Mouse (Mus musculus): ENCODE results near the gene Tax1bp3.
A peak's percentile ranks its signal among the peaks of the same experiment; 100 is the strongest.

Tax1bp3 gene

GRCm38 (mm10) chr11:73176608-73177508 lies at the start of gene Tax1bp3, which contains the start of gene Emc6:
Tax1bp3 (plus strand) TSS chr11:73177083.
Emc6 (minus strand) TSS chr11:73177037.
- peak; percentile 97 for DNase-seq

DNA sequence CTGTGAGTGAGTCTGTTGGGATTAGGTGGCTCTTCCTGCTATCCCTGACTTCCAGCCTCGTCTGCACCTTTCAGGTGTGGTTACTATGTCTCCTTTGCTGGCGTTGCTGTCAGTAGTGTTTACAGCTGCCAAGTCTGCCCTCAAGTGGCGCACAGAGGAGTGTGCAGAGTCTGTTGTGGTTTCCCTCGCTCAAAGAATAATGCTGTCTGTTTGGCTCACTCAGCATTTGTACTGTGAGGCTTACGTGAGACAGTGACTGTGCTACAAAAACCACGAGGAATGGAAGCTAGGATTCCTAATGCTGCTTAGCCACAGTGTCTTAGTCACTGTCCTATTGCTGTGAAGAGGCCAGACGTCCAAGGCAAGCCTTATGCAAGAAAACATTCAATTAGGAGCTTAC lies 45.9 kb upstream of the Tax1bp3 start:
- DNase-seq: no peak

- no peak for DNase-seq
Measured at GRCm38 (mm10) chr11:73132999-73133398, 43.9 kb upstream of the Tax1bp3 start.

GRCm38 (mm10) chr11:73134222-73134621 lies 42.7 kb upstream of the Tax1bp3 start:
- DNase-seq: no peak

DNA sequence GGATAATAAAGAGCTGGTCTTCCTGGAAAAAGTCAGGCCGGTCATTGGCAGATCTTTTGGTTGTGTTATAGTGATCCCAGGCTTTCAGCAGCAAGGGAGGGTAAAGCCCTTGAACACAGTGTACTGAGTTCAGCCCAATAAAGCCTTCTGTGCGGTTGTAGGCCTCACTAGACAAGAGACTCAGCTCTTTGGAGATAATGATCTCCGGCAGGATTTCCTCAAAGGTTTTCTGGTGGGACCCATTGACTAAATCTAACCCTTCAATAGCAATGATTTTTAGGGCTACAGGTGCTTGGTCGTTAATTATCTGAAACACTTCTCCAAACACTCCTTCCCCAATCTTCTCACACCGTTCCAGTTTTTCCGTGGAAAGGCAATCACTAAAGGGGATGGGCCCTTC lies 40.3 kb upstream of the Tax1bp3 start:
- DNase-seq: no peak

DNA sequence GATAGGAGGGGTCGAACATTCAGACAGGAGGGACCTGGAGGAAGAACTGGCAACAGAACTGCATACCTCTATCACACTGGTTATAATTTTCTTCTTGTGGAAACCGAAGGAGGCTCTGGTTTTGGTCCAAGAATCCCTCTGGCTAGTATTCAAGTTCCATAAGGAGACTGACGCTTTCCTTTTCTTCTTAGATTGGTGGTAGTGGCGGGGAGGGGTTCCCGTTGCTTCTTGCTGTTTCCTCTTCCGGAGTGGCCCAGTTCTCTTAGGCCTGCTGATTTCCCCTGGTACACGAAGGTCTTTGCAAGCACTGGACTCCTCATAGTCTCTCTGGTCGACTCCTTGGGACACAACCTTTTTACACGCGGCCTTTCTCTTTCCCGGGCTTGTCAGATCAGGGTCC lies 39.8 kb upstream of the Tax1bp3 start:
- DNase-seq: no peak

GRCm38 (mm10) chr11:73137591-73138501 lies 39.0 kb upstream of the Tax1bp3 start, which contains the start of gene Haspin:
Haspin (minus strand) TSS chr11:73138294.
- DNase-seq: peak; percentile 76

- DNase-seq: no peak
Measured at GRCm38 (mm10) chr11:73144261-73144681, 32.6 kb upstream of the Tax1bp3 start.

DNA sequence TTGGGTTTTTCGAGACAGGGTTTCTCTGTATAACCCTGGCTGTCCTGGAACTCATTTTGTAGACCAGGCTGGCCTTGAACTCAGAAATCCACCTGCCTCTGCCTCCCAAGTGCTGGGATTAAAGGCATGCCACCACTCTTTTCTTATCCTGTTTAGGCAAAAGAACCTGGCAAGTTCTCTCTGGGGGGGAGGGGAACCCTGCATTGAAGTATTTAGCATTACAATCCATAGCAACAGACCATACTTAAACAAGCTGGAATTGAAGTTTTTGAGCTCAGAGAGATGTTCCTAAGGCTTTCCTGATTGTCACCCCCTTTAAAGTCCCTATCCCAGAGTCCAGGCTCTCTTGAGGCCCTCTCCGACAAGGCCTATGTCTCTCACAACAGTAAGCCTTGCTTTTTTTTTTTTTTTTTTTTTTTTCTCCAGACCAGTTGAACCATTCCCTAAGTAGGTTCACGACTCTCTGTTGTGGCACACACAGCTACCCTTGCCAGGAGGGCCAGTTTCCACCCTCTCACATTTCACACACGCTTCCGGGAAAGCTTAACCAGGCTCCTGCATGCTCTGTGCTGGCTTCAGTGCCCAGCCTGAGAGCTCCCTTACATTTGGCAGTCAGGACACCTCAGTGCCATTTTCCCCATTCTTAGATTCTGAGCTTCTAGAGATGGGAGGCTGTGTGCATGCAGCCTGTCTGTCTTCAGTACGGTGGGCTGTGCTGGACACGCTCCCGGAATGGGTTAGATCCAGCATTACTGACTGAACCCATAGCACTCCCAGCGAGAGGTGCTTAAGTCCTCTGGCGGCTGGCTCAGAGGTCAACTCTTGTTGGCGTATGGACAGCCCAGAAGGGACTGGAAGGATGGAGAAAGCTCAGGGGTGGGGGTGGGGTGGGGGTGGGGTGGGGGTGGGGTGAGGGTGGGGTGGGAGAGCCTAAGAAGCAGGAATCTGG lies 30.6 kb upstream of the Tax1bp3 start:
- DNase-seq: no peak

GRCm38 (mm10) chr11:73146975-73147365 lies 29.9 kb upstream of the Tax1bp3 start:
- DNase-seq: no peak

DNA sequence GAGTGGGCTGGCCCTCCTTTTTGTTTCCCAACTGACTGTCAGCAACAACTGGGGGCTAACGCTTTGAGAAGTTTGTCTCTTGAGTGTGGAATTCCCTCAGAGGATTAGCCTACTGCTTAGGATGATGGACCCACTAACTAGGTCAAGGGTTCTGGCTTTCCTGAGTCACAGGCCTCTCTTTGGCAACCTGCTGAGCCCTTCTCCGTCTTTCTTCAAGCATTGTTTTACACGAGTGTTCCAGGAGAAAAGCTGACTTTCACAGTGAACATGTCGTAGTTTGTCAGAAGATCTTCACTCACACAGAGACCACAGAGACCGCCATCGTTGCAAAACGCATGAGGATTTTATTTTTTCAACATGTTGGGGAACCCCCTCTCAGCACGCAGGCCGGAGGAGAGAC lies 28.7 kb upstream of the Tax1bp3 start:
- no peak for DNase-seq

DNA sequence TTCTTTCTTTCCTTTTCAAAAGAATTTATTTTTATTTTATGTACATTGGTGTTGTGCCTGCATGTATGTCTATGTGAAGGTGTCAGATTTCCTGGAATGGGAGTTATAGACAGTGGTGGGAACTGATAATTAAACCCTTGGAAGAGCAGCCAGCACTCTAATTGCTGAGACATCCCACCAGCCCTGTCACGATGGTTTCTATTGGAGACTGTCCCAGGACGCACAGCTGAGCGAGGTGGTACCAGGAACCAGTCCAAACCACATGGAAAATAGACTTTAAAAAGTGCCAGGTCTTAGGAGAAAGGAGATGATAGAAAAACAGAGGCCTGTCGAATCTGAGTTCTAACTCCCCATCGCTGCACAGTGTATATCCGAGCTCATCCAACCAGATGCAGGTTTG lies 21.8 kb upstream of the Tax1bp3 start:
- no peak for DNase-seq

DNA sequence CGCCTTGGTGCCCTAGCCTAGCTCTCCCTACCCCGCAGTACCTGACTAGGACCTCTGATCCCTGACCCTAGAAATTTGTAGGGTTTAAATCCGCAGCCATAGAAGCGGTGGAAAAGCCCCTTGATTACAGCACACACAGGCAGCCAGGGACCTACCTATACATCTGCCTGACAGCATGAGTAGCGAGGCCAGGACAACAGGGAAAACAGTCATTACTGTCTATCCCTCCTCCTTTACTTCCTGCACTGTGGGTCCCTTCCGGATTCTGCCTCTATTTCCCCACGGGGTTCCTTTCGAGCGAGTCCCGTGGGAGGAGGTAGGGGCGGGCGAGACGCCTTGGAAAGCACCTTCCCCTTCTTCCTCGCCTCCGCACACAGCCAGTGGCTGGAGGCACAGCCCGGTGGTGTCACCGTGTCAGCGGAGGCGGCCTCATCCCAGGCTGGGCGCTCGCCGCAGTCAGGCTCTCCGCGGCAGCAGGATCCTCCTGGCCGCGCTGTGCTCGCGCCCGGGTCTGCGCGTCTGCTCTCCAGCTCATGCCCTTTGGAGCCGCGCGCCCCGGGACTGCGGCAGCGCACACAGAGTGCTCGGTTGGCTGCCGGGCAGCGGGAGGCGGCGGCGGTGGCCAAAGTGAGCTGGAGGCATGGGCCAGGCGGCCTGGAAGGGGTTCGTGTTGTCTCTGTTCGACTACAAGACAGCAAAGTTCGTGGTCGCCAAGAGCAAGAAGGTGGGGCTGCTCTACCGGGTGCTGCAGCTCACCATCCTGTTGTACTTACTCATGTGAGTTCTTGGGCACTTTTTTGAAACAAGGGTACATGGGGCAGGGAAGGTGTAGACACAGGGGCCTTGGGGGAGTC lies 16.7 kb upstream of the Tax1bp3 start, which contains the start of gene P2rx5:
Gene P2rx5, plus strand, starts transcription at position 465 of the 854 bp plus-strand sequence.
- no peak for DNase-seq

GRCm38 (mm10) chr11:73160811-73161200 lies 16.1 kb upstream of the Tax1bp3 start:
- DNase-seq: no peak

DNA sequence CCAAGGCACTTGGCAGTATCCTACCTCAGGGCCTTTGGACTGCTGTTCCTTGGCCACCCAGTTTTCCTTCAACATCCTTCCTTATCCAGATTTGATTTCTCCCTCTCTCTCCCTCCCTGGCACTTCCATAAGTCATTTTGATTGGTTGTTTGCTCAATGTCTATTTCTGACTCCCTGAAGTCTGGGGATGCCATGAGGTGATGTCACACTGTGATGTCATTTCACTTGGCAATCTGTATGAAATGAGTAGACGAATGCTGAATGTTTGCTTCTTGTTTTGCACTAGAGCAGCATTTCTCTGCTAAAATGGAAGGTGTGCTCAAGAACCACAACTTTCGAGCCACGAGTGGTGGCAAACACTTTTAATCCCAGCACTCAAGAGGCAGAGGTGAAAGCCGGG lies 15.3 kb upstream of the Tax1bp3 start:
- DNase-seq: no peak

- no peak for DNase-seq
Measured at GRCm38 (mm10) chr11:73162284-73162683, 14.6 kb upstream of the Tax1bp3 start.

DNA sequence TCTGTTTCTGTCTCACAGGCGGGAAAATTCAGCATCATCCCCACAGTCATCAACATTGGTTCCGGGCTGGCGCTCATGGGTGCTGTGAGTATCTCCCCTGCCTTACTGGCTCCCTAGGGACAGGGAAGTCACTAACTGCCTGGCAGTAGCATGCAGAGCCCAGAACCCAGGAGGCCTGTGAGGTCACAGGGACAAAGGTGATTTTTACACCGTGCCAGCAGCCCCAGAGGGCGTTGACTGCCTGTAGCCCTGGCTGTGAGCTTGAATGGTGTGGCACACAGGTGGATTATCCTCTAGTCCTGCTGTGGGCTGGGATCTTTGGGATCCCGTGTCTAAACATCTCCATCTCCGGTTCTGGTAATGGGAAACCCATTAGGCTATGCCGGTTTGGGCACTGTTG lies 8.8 kb upstream of the Tax1bp3 start:
- no peak for DNase-seq

GRCm38 (mm10) chr11:73168576-73168975 lies 8.3 kb upstream of the Tax1bp3 start:
- no peak for DNase-seq

GRCm38 (mm10) chr11:73169231-73169630 lies 7.7 kb upstream of the Tax1bp3 start:
- DNase-seq: no peak

DNA sequence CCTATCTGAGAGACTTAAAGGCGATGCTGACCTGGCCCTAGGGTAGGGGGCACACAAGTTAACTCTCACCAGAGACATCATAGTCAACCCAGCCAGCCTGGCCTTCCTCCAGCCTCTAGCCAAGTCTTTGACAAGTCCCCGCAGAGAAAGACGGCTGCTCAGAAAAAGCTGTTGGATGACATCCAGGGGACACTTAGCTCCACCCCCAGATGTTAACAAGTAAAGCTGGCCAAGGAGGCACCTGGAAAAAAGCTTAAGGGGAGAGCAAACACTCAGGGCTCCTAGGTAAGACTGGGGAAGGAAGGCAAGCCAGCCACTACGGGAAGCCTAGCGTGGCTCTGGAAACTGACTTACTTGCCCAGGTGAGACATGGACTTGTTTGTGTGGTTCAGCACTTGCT lies 4.7 kb upstream of the Tax1bp3 start:
- DNase-seq: no peak

DNA sequence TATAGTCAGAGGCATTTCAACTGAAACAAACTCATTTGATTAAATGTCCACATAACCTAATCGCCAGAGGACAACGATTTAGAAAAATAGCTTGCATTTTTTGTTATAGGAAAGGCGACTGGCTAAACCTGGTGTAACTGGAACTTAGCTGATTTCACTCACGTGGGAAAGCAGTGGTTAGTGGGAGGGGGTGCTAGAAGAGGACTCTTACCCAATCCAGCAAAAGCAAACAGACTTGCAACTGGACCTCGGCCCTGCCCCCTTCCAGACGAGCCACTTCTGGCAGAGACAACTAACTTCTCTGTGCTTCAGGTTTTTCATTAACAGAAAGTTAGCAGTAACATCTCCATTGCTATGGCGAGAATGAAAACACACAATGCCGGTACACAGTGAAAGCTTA lies 1.3 kb upstream of the Tax1bp3 start:
- no peak for DNase-seq

Data from cerebellum, adult 11-12 months (tissue).